Mouse (Mus musculus) stomach, embryonic 14.5 days (tissue): ENCODE measurements around the gene Pbx1. TPM values are rescaled to one million over a fixed set of nuclear protein-coding genes. Genes with fewer than 3 reads are reported as not detected.

Source experiments
- ATAC-seq: fragments of 200-750 bp; cut with Nextera tagmentation; 2 replicates; pipeline ENCODE4 v1.8.0; 2017; ENCODE audit warnings: low read depth, moderate TSS enrichment; ENCODE audit not compliant: insufficient number of reproducible peaks, insufficient read depth, low FRiP score
- H3K27ac ChIP-seq: fragments of 300-500 bp; sonication (generic); 2 replicates; pipeline ENCODE4 v1.5.1; 2014; ENCODE audit warnings: mild to moderate bottlenecking, low read length, moderate library complexity, mixed read lengths
- H3K27me3 ChIP-seq: fragments of 300-500 bp; sonication (generic); 2 replicates; pipeline ENCODE4 v1.6.1; 2014; ENCODE audit warnings: low read length, control low read depth, mixed read lengths; ENCODE audit not compliant: control insufficient read depth, insufficient read depth
- H3K36me3 ChIP-seq: fragments of 300-500 bp; sonication (generic); 2 replicates; pipeline ENCODE4 v1.6.1; 2014; ENCODE audit warnings: mild to moderate bottlenecking, control low read depth, low read length, moderate library complexity, mixed read lengths; ENCODE audit not compliant: control insufficient read depth, insufficient read depth
- H3K4me1 ChIP-seq: fragments of 300-500 bp; sonication (generic); 2 replicates; pipeline ENCODE4 v1.6.1; 2014; ENCODE audit warnings: low read length, control low read depth, mixed read lengths; ENCODE audit not compliant: control insufficient read depth, insufficient read depth
- H3K4me2 ChIP-seq: fragments of 300-500 bp; sonication (generic); replicated peaks from 2 replicates; pipeline ENCODE4 v1.6.1; 2014; ENCODE audit warnings: low read depth, low read length, control low read depth
- H3K4me3 ChIP-seq: fragments of 300-500 bp; sonication (generic); 2 replicates; pipeline ENCODE4 v1.5.1; 2014; ENCODE audit warnings: low read depth, low read length, control low read depth
- H3K9ac ChIP-seq: fragments of 300-500 bp; sonication (generic); replicated peaks from 2 replicates; pipeline ENCODE4 v1.6.1; 2014; ENCODE audit warnings: low read depth, mild to moderate bottlenecking, control low read depth, low read length, moderate library complexity, mixed read lengths
- H3K9me3 ChIP-seq: fragments of 300-500 bp; sonication (generic); 2 replicates; pipeline ENCODE4 v1.6.1; 2016; ENCODE audit warnings: low read depth, low read length, control low read depth; ENCODE audit not compliant: control insufficient read depth
- WGBS: fragments of 180-500 bp; shearing (Covaris S2); extraction: QIAGEN DNeasy Blood & Tissue Kit; methylation state at CpG from one replicate; pipeline ENCODE4 v1.1.7; 2014; 5-methylcytosine and 5-hydroxymethylcytosine counted together
- polyA plus RNA-seq: library from polyadenylated mRNA; unstranded; fragments of >200 nt; fragmentation: Nextera tagmentation; extraction: Ambion mirVana; gene quantifications from 2 replicates; pipeline ENCODE4 v1.2.1, GENCODE M21; 2014

Gene Pbx1
- polyA plus RNA-seq, 1 experiment from 2014 or later = 64.1 TPM

DNA sequence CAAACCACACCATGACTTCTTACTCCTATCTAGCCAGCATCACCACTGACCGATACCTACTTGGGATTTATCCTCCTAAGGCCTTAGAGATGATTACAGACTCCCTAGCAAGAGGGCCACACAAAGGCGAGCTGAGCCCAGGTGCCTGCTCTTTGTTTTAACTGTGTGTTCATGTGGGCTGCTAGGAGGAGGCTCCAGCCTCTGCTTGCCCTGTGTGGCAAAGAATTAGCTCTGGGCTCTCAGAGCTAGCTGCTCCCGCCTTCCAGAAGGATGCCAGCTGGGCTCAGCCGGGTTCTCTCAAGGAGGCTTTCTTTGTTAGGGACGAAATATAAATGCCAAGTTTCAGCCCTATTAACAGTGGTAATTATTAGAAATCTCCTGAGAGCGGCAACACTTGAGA lies 14.4 kb downstream of the Pbx1 start:
- H3K4me1 ChIP-seq = peaks cover 23% of the 10 kb centered on the region
- H3K4me3 ChIP-seq = no peak overlapping the region
- no peak overlapping the region for H3K9ac ChIP-seq
- peak overlapping the region; percentile 11; the same call in 1 of the 2 replicates for H3K27ac ChIP-seq
- peaks cover 17% of the 10 kb centered on the region; the same call in 1 of the 2 replicates for H3K36me3 ChIP-seq
- H3K9me3 ChIP-seq = no peaks in the 10 kb centered on the region
- no peak for ATAC-seq
- H3K4me2 ChIP-seq = no peak overlapping the region
- no peaks in the 10 kb centered on the region for H3K27me3 ChIP-seq
- WGBS = 47% methylated on average over 6 of the region's 6 CpGs

DNA sequence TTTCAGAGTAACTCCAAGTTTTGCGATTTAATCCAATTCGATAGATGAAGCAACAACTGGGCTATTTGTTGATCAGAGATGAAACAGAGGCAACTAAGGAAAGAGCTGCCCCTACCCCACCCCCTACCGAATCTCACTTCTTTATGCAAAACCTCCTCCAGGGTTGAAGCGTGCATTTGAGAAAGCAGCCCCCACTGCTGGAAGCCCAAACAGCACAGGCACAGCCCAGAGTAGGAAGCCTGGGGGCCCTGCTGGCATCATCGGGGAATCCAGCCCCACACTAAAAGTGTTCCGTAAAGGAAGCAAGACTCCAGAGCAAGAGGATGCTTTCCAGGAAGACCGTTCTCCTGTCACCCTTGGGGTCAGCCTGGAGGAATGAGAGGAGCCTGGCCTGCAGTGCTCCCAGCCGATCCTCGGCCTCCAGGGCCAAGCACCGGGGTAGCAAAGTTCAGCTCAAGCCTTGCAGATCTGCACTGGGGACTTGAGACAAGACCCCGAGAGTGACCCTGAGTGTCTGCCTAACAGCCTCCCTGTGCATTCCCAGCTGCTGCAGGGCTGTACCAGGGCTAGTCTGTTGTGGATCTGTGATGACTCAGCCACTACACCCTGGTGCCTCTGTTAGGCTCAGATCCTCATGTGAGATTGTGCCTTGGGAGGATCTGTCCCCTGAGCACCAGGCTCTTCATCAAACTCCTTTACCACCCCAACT lies 15.2 kb downstream of the Pbx1 start:
- Histone ChIP-seq H3K4me1 (peaks cover 23% of the 10 kb centered on the region), H3K9ac (no peak overlapping the region), H3K27me3 (no peaks in the 10 kb centered on the region), H3K27ac (peak overlapping the region; percentile 11; the same call in 1 of the 2 replicates), H3K4me3 (no peak overlapping the region), H3K4me2 (0 out of 2 replicates have a peak overlapping the region, but pooled peaks have one; percentile 5), H3K36me3 (peaks cover 17% of the 10 kb centered on the region; the same call in 1 of the 2 replicates), H3K9me3 (no peaks in the 10 kb centered on the region)
- WGBS = 12% methylated on average over 11 of the region's 11 CpGs
- ATAC-seq = peak; percentile 78; the same call in 1 of the 2 replicates

DNA sequence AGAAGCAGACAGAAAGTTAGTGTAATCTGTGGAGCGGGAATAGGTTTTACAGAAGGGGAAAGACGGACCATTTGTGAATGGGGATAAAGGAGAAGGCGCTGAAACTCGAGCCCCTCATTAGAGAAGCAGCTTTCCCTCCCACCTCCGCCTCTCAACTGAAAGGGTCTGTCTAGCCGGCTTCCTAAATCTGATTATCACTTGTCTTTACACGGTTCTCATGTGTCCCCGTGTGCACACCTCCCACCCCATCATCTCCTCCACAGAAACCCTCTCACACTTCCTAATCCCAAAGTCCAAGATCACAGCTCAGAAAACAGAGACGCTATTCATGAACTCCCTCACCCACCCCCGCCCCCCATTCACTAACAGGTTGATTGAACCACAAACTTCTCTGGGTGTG lies 21.5 kb downstream of the Pbx1 start:
- Histone ChIP-seq H3K4me2 (no peak overlapping the region), H3K9ac (no peak overlapping the region), H3K4me3 (no peak overlapping the region), H3K27me3 (no peaks in the 10 kb centered on the region), H3K9me3 (no peaks in the 10 kb centered on the region), H3K27ac (no peak overlapping the region), H3K4me1 (peaks cover 39% of the 10 kb centered on the region), H3K36me3 (peaks cover 4% of the 10 kb centered on the region; the same call in 1 of the 2 replicates)
- WGBS = 14% methylated on average over 10 of the region's 10 CpGs
- no peak for ATAC-seq

DNA sequence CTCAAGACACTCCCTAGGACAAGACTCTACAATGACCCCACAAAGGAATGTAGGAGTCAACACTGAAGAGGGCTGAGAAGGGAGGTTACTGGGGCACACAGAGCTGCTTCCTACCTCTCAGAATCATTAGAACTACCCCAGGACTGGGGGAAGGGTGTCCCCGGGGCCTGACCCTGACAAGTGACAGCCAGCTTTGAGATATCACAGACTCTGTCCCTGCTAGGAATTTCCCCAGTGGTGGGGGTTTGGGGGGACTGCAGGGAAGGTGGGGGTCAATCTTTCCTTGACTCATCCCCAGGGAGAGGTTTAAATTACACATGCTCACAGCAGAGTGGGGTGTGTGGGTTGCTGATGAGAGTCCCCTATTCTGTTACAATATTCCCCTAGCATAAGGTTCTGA lies 22.0 kb downstream of the Pbx1 start:
- peak overlapping the region; percentile 1; the same call in 1 of the 2 replicates for H3K27ac ChIP-seq

DNA sequence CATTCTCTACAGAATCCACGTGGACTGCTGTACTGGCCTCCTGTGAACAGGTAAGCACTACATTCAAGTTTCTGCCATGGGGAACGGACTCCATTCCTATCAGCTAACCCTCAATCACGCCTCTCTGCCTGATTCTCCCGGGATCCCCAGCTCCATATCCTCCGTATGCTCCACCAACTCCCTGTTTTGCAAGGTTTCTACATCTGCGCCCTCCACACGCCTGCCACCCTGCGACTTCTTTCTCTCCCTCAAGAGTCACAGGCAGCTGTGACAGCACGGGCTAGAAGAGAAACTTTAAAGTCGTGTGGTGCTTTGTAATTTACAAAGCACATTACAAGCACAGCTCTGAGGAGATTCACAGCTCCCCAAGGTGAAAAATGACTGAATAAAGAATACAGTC lies 23.3 kb downstream of the Pbx1 start:
- ATAC-seq = no peak
- H3K27me3 ChIP-seq = no peaks in the 10 kb centered on the region
- no peaks in the 10 kb centered on the region for H3K9me3 ChIP-seq
- H3K36me3 ChIP-seq = peaks cover 3% of the 10 kb centered on the region
- H3K4me2 ChIP-seq = no peak overlapping the region
- no peak overlapping the region for H3K27ac ChIP-seq
- no peak overlapping the region for H3K9ac ChIP-seq
- H3K4me3 ChIP-seq = no peak overlapping the region
- peaks cover 45% of the 10 kb centered on the region for H3K4me1 ChIP-seq
- 63% methylated on average over 10 of the region's 10 CpGs for WGBS

More for the DNA sequence above, 22.0 kb downstream of the Pbx1 start:
- no peak overlapping the region for H3K9ac ChIP-seq
- 4% methylated on average over 1 of the region's 1 CpGs for WGBS
- H3K9me3 ChIP-seq = no peaks in the 10 kb centered on the region
- peak; percentile 71 for ATAC-seq
- no peak overlapping the region for H3K4me2 ChIP-seq
- H3K36me3 ChIP-seq = peaks cover 7% of the 10 kb centered on the region
- no peaks in the 10 kb centered on the region for H3K27me3 ChIP-seq
- H3K4me1 ChIP-seq = peaks cover 42% of the 10 kb centered on the region
- H3K4me3 ChIP-seq = no peak overlapping the region

DNA sequence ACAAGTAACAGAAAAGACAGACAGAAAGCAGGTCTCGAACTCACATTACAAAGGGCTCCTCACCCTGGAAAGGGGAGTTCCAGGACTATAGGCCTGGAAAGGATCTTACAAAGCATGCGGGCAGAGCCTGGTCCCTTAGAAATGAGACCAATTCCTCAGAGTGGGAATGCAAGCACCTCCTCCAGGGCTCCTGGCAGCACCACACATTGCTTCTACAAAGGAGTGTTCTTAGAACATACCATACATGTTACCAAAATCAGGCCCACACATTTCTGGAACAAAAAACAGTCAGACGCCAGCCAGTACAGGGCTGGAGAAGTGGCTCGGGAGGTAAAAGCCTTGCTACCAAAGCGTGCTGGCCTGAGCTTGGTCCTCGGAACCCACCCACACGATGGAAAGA lies 24.1 kb downstream of the Pbx1 start:
- Histone ChIP-seq H3K4me1 (peaks cover 51% of the 10 kb centered on the region), H3K36me3 (peaks cover 3% of the 10 kb centered on the region), H3K4me3 (no peak overlapping the region), H3K9me3 (no peaks in the 10 kb centered on the region), H3K4me2 (no peak overlapping the region), H3K27me3 (no peaks in the 10 kb centered on the region), H3K27ac (no peak overlapping the region), H3K9ac (no peak overlapping the region)
- 65% methylated on average over 7 of the region's 7 CpGs for WGBS
- ATAC-seq = no peak

DNA sequence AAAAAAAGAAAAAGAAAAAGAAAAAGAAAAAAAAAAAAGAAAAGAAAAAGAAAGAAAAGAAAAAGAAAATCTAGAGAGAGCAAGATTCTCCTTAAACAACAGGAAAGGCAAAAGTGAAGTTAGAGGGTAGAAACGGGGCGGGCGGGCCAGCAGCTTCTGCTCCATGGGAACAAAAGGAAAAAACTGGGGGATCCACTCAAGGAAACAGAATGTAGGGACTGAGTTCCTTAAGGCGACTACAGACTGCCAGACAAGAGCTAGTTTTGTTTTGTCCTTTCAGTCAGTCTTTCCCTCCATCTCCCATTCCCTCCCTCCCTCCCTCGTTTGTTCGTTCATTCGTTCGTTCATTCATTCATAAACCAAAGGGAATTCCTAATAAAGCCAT lies 25.8 kb downstream of the Pbx1 start:
- no peak for ATAC-seq
- Histone ChIP-seq H3K4me1 (peaks cover 57% of the 10 kb centered on the region), H3K4me2 (no peak overlapping the region), H3K9ac (no peak overlapping the region), H3K36me3 (peaks cover 8% of the 10 kb centered on the region), H3K27me3 (no peaks in the 10 kb centered on the region), H3K27ac (peak overlapping the region; percentile 64; the same call in 1 of the 2 replicates), H3K9me3 (no peaks in the 10 kb centered on the region), H3K4me3 (no peak overlapping the region)
- WGBS = 31% methylated on average over 8 of the region's 8 CpGs

DNA sequence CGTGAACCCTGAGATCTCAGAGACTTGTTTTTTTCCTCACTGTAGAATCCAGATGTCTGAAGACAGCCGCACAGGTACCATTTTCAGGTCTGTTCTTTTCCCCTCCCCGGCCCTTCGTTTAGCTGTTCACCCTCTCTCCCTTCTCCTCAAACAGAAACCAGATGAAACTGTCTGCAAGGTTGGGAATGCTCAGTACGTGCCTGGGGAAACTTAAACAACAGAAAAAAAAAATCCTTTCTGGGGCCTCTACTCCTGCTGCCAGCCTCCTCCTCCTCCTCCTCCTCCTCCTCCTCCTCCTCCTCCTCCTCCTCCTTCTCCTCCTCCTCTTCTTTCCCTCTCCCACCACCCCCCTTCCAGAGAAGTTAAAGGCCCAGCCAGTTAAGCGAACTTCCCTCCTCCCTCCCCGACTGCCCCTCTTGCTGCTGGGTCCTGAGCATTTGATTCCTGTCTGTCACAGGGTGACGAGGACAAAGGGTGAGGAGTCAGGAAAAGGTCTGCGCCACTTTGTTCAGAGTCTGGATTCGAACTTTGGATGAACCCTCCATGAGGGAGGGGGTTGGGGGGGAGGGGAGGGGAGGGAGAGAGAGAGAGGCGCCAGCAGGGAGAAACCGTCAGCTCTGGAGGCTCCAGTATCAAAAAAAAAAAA lies 26.3 kb downstream of the Pbx1 start:
- Histone ChIP-seq H3K4me2 (no peak overlapping the region; the same call in 1 of the 2 replicates), H3K27ac (peak overlapping the region; percentile 74; the same call in 1 of the 2 replicates), H3K9me3 (no peaks in the 10 kb centered on the region), H3K9ac (no peak overlapping the region), H3K4me3 (no peak overlapping the region), H3K4me1 (peaks cover 52% of the 10 kb centered on the region), H3K36me3 (peaks cover 11% of the 10 kb centered on the region), H3K27me3 (no peaks in the 10 kb centered on the region)
- ATAC-seq = peak; percentile 51
- WGBS = 7% methylated on average over 10 of the region's 12 CpGs
